Mouse (Mus musculus) liver, embryonic 11.5 days (tissue): Measurements from ENCODE around the gene Stam. TPM values are rescaled to one million over a fixed set of nuclear protein-coding genes. Genes with fewer than 3 reads are reported as not detected.

Experiments used
- ATAC-seq: fragments of 200-750 bp; cut with Nextera tagmentation; replicated peaks from 2 replicates; pipeline ENCODE4 v1.8.0; 2017; ENCODE audit warnings: moderate number of reproducible peaks, mild to moderate bottlenecking, moderate TSS enrichment, moderate library complexity; ENCODE audit not compliant: low FRiP score
- DNase-seq: peaks from one replicate; pipeline ENCODE4 v3.0.0-alpha.2; 2017; ENCODE audit warnings: low spot score
- H3K27ac ChIP-seq: fragments of 300-500 bp; sonication (generic); 2 replicates; pipeline ENCODE4 v1.5.1; 2014; ENCODE audit warnings: mild to moderate bottlenecking, low read depth, low read length, control low read depth
- H3K27me3 ChIP-seq: fragments of 300-500 bp; sonication (generic); replicated peaks from 2 replicates; pipeline ENCODE4 v1.6.1; 2014; ENCODE audit warnings: low read length, mixed read lengths; ENCODE audit not compliant: control insufficient read depth, insufficient read depth
- H3K36me3 ChIP-seq: fragments of 300-500 bp; sonication (generic); 2 replicates; pipeline ENCODE4 v1.6.1; 2014; ENCODE audit warnings: mild to moderate bottlenecking, low read length, moderate library complexity, mixed read lengths; ENCODE audit not compliant: control insufficient read depth, insufficient read depth
- H3K4me1 ChIP-seq: fragments of 300-500 bp; sonication (generic); replicated peaks from 2 replicates; pipeline ENCODE4 v1.6.1; 2014; ENCODE audit warnings: low read length, mixed read lengths; ENCODE audit not compliant: control insufficient read depth, insufficient read depth
- H3K4me2 ChIP-seq: fragments of 300-500 bp; sonication (generic); 2 replicates; pipeline ENCODE4 v1.6.1; 2014; ENCODE audit warnings: mild to moderate bottlenecking, control low read depth, moderate library complexity
- H3K4me3 ChIP-seq: fragments of 300-500 bp; sonication (generic); 2 replicates; pipeline ENCODE4 v1.5.1; 2014; ENCODE audit warnings: low read depth, low read length, control low read depth
- H3K9ac ChIP-seq: fragments of 300-500 bp; sonication (generic); 2 replicates; pipeline ENCODE4 v1.6.1; 2014; ENCODE audit warnings: low read depth, low read length, control low read depth
- H3K9me3 ChIP-seq: fragments of 300-500 bp; sonication (generic); 2 replicates; pipeline ENCODE4 v1.6.1; 2016; ENCODE audit warnings: low read length, inconsistent platforms, mixed read lengths; ENCODE audit not compliant: control insufficient read depth
- WGBS: fragments of 180-500 bp; shearing (Covaris S2); extraction: QIAGEN DNeasy Blood & Tissue Kit; methylation state at CpG from one replicate; pipeline ENCODE4 v1.1.7; 2014; 5-methylcytosine and 5-hydroxymethylcytosine counted together
- polyA plus RNA-seq: library from polyadenylated mRNA; unstranded; fragments of >200 nt; fragmentation: Nextera tagmentation; extraction: Ambion mirVana; gene quantifications from 2 replicates; pipeline ENCODE4 v1.2.1, GENCODE M21; 2014

The Stam gene
- 52.4 and 55.1 TPM in 2 replicates for polyA plus RNA-seq

DNA sequence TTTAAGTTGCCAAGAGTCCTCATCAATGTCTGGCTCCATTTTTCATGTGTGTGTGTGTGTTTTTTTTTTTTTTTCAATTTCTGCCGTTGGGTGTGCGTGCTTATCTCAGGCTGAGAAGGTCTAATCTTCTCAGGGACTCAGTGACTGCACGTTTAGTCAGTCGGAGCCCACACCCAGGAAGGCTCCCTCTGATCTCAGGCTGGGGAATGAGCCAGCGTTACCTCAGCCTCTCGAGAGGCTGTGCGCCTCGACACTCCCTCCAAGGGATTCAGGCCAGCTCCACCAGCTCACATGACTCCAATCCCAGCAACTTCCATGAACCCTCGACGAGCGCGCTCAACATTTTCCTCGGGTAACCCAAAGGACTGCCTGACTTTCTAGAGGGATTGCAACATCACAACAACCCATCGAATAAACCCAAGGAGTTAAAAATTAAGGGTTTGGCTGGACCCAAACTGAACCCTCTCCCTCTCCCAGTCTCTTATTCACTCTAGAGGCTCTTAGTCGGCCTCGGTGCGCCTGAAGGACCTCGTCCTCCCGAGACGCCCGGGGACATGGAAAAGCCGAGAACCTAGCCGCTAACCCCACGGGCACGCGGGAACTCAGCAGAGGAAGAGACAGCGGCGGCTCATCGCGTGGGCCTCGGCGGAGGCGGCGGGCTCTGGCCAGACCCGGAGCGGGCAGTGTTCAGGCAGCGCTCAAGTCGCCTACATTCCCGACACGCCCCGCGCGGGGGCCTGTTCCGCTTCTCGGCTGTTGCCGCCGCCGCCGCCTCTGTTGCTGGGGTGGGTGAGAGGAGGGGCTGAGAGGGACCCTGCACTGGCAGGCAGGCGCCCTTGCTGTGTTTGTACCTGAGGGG, at the start of gene Stam:
Gene Stam, plus strand, starts transcription at position 737 of the 859 bp plus-strand sequence.
- Histone ChIP-seq H3K4me3 (peak within 1 kb of the TSS; percentile 94), H3K36me3 (no peaks in the 10 kb centered on the region), H3K27me3 (no peaks in the 10 kb centered on the region), H3K4me2 (peak within 1 kb of the TSS; percentile 83), H3K9ac (peak within 1 kb of the TSS; percentile 98), H3K27ac (peak within 1 kb of the TSS; percentile 98), H3K4me1 (peaks cover 20% of the 10 kb centered on the region), H3K9me3 (no peaks in the 10 kb centered on the region)
- DNase-seq (peak; percentile 94), ATAC-seq (peak; percentile 93)
- WGBS, result 0% methylated on average over 50 of the region's 50 CpGs

DNA sequence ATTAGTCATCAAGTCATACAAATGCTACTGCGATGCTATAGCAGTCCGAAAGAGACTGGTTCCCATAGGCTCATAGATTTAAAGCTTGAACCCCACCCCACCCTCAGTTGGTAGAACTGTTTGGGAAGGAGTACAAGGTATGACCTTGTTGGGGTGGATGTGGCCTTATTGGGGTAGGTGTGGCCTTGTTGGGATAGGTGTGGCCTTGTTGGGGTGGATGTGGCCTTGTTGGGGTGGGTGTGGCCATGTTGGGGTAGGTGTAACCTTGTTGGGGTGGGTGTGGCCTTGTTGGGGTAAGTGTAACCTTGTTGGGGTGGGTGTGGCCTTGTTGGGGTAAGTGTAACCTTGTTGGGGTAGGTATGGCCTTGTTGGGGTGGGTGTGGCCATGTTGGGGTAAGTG, 32.6 kb upstream of the Stam start:
- no peak overlapping the region for H3K9ac ChIP-seq
- no peaks in the 10 kb centered on the region for H3K27me3 ChIP-seq
- no peak overlapping the region for H3K4me3 ChIP-seq
- DNase-seq (no peak), ATAC-seq (0 out of 2 replicates have a peak, but pooled peaks have one; percentile 16)
- H3K36me3 ChIP-seq, result peaks cover 7% of the 10 kb centered on the region; the same call in 1 of the 2 replicates
- 92% methylated on average over 2 of the region's 2 CpGs for WGBS
- H3K4me1 ChIP-seq, result no peaks in the 10 kb centered on the region
- H3K9me3 ChIP-seq, result no peaks in the 10 kb centered on the region
- H3K27ac ChIP-seq, result no peak overlapping the region
- no peak overlapping the region for H3K4me2 ChIP-seq

- Histone ChIP-seq H3K4me2 (no peak overlapping the region), H3K27me3 (no peaks in the 10 kb centered on the region), H3K27ac (no peak overlapping the region), H3K4me1 (no peaks in the 10 kb centered on the region), H3K36me3 (peaks cover 7% of the 10 kb centered on the region; the same call in 1 of the 2 replicates), H3K9ac (no peak overlapping the region), H3K9me3 (no peaks in the 10 kb centered on the region), H3K4me3 (no peak overlapping the region)
- WGBS, result 83% methylated on average over 3 of the region's 3 CpGs
- ATAC-seq (no peak), DNase-seq (no peak)
Measured at GRCm38 (mm10) chr2:14043011-14043410, 30.9 kb upstream of the Stam start.

- no peak overlapping the region for H3K4me3 ChIP-seq
- ATAC-seq (no peak), DNase-seq (no peak)
- H3K9ac ChIP-seq, result no peak overlapping the region
- peaks cover 7% of the 10 kb centered on the region; the same call in 1 of the 2 replicates for H3K36me3 ChIP-seq
- H3K4me1 ChIP-seq, result no peaks in the 10 kb centered on the region; the same call in 1 of the 2 replicates
- H3K27me3 ChIP-seq, result no peaks in the 10 kb centered on the region
- WGBS, result 65% methylated on average over 9 of the region's 9 CpGs
- H3K4me2 ChIP-seq, result no peak overlapping the region
- no peak overlapping the region for H3K27ac ChIP-seq
- no peaks in the 10 kb centered on the region for H3K9me3 ChIP-seq
Measured at GRCm38 (mm10) chr2:14043577-14044170, 30.2 kb upstream of the Stam start.

DNA sequence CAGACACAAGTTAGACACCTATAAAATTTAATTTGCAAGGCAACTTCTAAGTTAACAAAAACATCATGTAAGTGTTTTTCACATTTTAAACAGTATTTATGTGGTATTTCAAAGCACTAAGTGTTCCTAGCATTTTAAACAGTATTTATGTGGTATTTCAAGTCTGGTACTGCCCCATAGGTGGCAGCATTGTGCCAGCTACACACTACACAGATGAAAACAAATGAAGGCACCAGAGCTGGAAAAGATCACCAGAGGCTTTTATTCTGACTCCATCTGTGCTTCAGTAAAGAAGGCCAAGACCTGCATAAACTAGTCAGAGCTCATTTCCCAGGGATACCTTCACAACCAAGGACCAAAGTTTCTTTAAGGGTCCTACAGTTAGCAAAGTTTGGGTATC, 25.5 kb upstream of the Stam start:
- Histone ChIP-seq H3K27ac (no peak overlapping the region), H3K4me2 (no peak overlapping the region), H3K36me3 (no peaks in the 10 kb centered on the region), H3K27me3 (no peaks in the 10 kb centered on the region), H3K4me1 (no peaks in the 10 kb centered on the region; the same call in none of the 2 replicates), H3K9me3 (no peaks in the 10 kb centered on the region), H3K9ac (no peak overlapping the region), H3K4me3 (no peak overlapping the region)
- DNase-seq (no peak), ATAC-seq (peak; percentile 69)

DNA sequence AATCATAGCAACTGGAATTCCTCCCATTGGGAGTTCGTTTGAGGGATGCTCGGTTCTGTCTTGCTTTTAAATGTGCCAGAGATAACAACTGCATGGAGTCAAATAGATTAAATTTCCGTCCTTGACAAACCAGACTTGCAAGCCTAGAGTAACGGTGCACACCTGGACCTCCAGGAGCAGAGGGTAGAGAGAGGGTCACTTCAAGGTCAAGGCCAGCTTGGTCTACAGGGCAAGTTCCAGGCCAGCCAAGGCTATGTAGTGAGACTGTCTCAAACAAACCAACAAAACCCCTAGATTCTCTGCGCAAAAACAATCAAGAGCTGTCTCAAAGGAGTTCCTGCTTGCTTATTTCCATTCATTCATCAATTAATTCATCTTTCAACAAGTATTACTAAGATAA, 25.1 kb upstream of the Stam start:
- Histone ChIP-seq H3K4me3 (no peak overlapping the region), H3K36me3 (no peaks in the 10 kb centered on the region), H3K4me1 (peaks cover 3% of the 10 kb centered on the region), H3K27me3 (no peaks in the 10 kb centered on the region), H3K9ac (no peak overlapping the region), H3K4me2 (no peak overlapping the region), H3K27ac (no peak overlapping the region), H3K9me3 (no peaks in the 10 kb centered on the region)
- no peak for DNase-seq
- 66% methylated on average over 5 of the region's 5 CpGs for WGBS
- no peak for ATAC-seq

GRCm38 (mm10) chr2:14053618-14054017, 20.3 kb upstream of the Stam start:
- Histone ChIP-seq H3K27me3 (no peaks in the 10 kb centered on the region), H3K4me3 (no peak overlapping the region), H3K9me3 (no peaks in the 10 kb centered on the region), H3K27ac (no peak overlapping the region), H3K4me1 (peaks cover 9% of the 10 kb centered on the region), H3K36me3 (no peaks in the 10 kb centered on the region), H3K9ac (no peak overlapping the region), H3K4me2 (no peak overlapping the region)
- 75% methylated on average over 3 of the region's 3 CpGs for WGBS
- ATAC-seq (no peak), DNase-seq (no peak)

- no peak overlapping the region for H3K9ac ChIP-seq
Measured at GRCm38 (mm10) chr2:14054163-14054562, 19.7 kb upstream of the Stam start.

More at GRCm38 (mm10) chr2:14054163-14054562, 19.7 kb upstream of the Stam start:
- H3K27ac ChIP-seq, result no peak overlapping the region
- WGBS, result 68% methylated on average over 3 of the region's 3 CpGs
- no peaks in the 10 kb centered on the region for H3K9me3 ChIP-seq
- H3K4me3 ChIP-seq, result peak overlapping the region; percentile 72; the same call in 1 of the 2 replicates
- H3K4me1 ChIP-seq, result peaks cover 9% of the 10 kb centered on the region
- H3K36me3 ChIP-seq, result no peaks in the 10 kb centered on the region
- DNase-seq, result no peak
- no peaks in the 10 kb centered on the region for H3K27me3 ChIP-seq
- H3K4me2 ChIP-seq, result peak overlapping the region; percentile 79
- no peak for ATAC-seq
